Comparison of ENCODE assay signal across 8 mouse cellular contexts in genomic region chr10:81322444-81322843, GRCm38 (mm10). TPM values are rescaled to one million over a fixed set of nuclear protein-coding genes. Genes with fewer than 3 reads are reported as not detected.
DNase-seq lines count a peak whose midpoint lies in the region; ATAC-seq and TF ChIP-seq lines count a peak whose summit lies in the region.

No protein-coding gene starts in this region.

- H3K36me3 ChIP-seq in forebrain, embryonic 12.5 days (replicated peaks), result peaks cover 62% of the 10 kb centered on the region
- peaks cover 41% of the 10 kb centered on the region for H3K36me3 ChIP-seq in forebrain, embryonic 16.5 days (ENCODE audit: control insufficient read depth, insufficient read depth)
- H3K36me3 ChIP-seq in lung, embryonic 14.5 days (ENCODE audit: insufficient read depth), result peaks cover 68% of the 10 kb centered on the region
- peaks cover 69% of the 10 kb centered on the region for H3K36me3 ChIP-seq in embryonic facial prominence, embryonic 10.5 days (replicated peaks)
- peaks cover 49% of the 10 kb centered on the region for H3K36me3 ChIP-seq in liver, embryonic 14.5 days (replicated peaks; ENCODE audit: control insufficient read depth, insufficient read depth, low read depth)

- H3K4me1 ChIP-seq in forebrain, embryonic 12.5 days, result peaks cover 24% of the 10 kb centered on the region
- H3K4me1 ChIP-seq in forebrain, embryonic 16.5 days (replicated peaks; ENCODE audit: control insufficient read depth, insufficient read depth, low read length), result peaks cover 24% of the 10 kb centered on the region
- peaks cover 10% of the 10 kb centered on the region; the same call in 1 of the 2 replicates for H3K4me1 ChIP-seq in lung, embryonic 14.5 days (ENCODE audit: insufficient read depth)
- peaks cover 44% of the 10 kb centered on the region for H3K4me1 ChIP-seq in embryonic facial prominence, embryonic 10.5 days
- peaks cover 7 to 12% of the 10 kb centered on the region in 2 experiments for H3K4me1 ChIP-seq in liver, embryonic 14.5 days (replicated peaks; ENCODE audit: control insufficient read depth in 2 of 2, insufficient read depth in 2 of 2, low read length in 1 of 2)

- no peak overlapping the region; the same call in 1 of the 2 replicates for H3K4me2 ChIP-seq in forebrain, embryonic 12.5 days
- H3K4me2 ChIP-seq in forebrain, embryonic 16.5 days (ENCODE audit: low read length), result no peak overlapping the region
- H3K4me2 ChIP-seq in lung, embryonic 14.5 days, result peak overlapping the region; percentile 76
- peak overlapping the region; percentile 90 for H3K4me2 ChIP-seq in liver, embryonic 14.5 days (ENCODE audit: low read depth)

- WGBS in forebrain, embryonic 12.5 days, result 96% methylated on average over 27 of the region's 27 CpGs
- 95% methylated on average over 27 of the region's 27 CpGs for WGBS in forebrain, embryonic 16.5 days
- WGBS in lung, embryonic 14.5 days, result 91% methylated on average over 27 of the region's 27 CpGs
- 95% methylated on average over 27 of the region's 27 CpGs for WGBS in embryonic facial prominence, embryonic 10.5 days
- 91% methylated on average over 27 of the region's 27 CpGs for WGBS in liver, embryonic 14.5 days (ENCODE audit: insufficient replicate concordance)

- TF ChIP-seq CTCF in lung, embryonic 14.5 days (IDR thresholded peaks at IDR 0.05; ENCODE audit: low read depth), result no peak
- TF ChIP-seq CTCF in liver, embryonic 14.5 days (IDR thresholded peaks at IDR 0.05; ENCODE audit: low read depth), result no peak

- no peak for ATAC-seq in forebrain, embryonic 12.5 days (ENCODE audit: low FRiP score)
- no peak for ATAC-seq in forebrain, embryonic 16.5 days
- ATAC-seq in lung, embryonic 14.5 days (ENCODE audit: insufficient read depth), result no peak
- ATAC-seq in liver, embryonic 14.5 days (ENCODE audit: insufficient read depth), result no peak

- TF ChIP-seq EP300 in liver, embryonic 14.5 days (IDR thresholded peaks at IDR 0.05; ENCODE audit: low read depth), result no peak

- no peak overlapping the region for H3K9ac ChIP-seq in forebrain, embryonic 12.5 days
- no peak overlapping the region for H3K9ac ChIP-seq in forebrain, embryonic 16.5 days (replicated peaks; ENCODE audit: low read depth, low read length)
- no peak overlapping the region for H3K9ac ChIP-seq in lung, embryonic 14.5 days
- H3K9ac ChIP-seq in liver, embryonic 14.5 days (replicated peaks), result peak overlapping the region; percentile 75; the same call in 1 of the 2 replicates

- H3K4me3 ChIP-seq in forebrain, embryonic 12.5 days (replicated peaks), result peak overlapping the region; percentile 96
- H3K4me3 ChIP-seq in forebrain, embryonic 16.5 days (replicated peaks; ENCODE audit: low read length), result no peak overlapping the region
- H3K4me3 ChIP-seq in lung, embryonic 14.5 days (ENCODE audit: low read depth, low read length), result peak overlapping the region; percentile 98
- peak overlapping the region; percentile 87 for H3K4me3 ChIP-seq in embryonic facial prominence, embryonic 10.5 days
- peak overlapping the region; percentile 73 to 89; a peak in 3 of 4 replicates for H3K4me3 ChIP-seq in liver, embryonic 14.5 days (ENCODE audit: insufficient read depth in 1 of 2, low read depth in 2 of 2, low read length in 2 of 2)

- H3K9me3 ChIP-seq in forebrain, embryonic 12.5 days, result no peaks in the 10 kb centered on the region
- no peaks in the 10 kb centered on the region for H3K9me3 ChIP-seq in forebrain, embryonic 16.5 days (ENCODE audit: control insufficient read depth, low read length)
- H3K9me3 ChIP-seq in lung, embryonic 14.5 days (ENCODE audit: low read depth, low read length), result no peaks in the 10 kb centered on the region
- no peaks in the 10 kb centered on the region for H3K9me3 ChIP-seq in embryonic facial prominence, embryonic 10.5 days
- no peaks in the 10 kb centered on the region for H3K9me3 ChIP-seq in liver, embryonic 14.5 days (ENCODE audit: control insufficient read depth, low read length)

- no peaks in the 10 kb centered on the region for H3K27me3 ChIP-seq in forebrain, embryonic 12.5 days
- no peaks in the 10 kb centered on the region for H3K27me3 ChIP-seq in forebrain, embryonic 16.5 days (replicated peaks; ENCODE audit: control insufficient read depth, insufficient read depth, low read length)
- H3K27me3 ChIP-seq in lung, embryonic 14.5 days (ENCODE audit: insufficient read depth, low read length), result no peaks in the 10 kb centered on the region
- H3K27me3 ChIP-seq in embryonic facial prominence, embryonic 10.5 days (replicated peaks; ENCODE audit: low read depth, poor library complexity, severe bottlenecking), result no peaks in the 10 kb centered on the region
- H3K27me3 ChIP-seq in liver, embryonic 14.5 days (ENCODE audit: control insufficient read depth, insufficient read depth, low read length), result no peaks in the 10 kb centered on the region

- DNase-seq in lung, embryonic 14.5 days, result no peak
- DNase-seq in lung, postnatal 25 days (ENCODE audit: low spot score), result no peak
- no peak for DNase-seq in embryonic facial prominence, embryonic 10.5 days (ENCODE audit: low spot score)
- no peak for DNase-seq in liver, embryonic 14.5 days (ENCODE audit: low read depth in 3 of 3, low spot score in 3 of 3)
- no peak for DNase-seq in layer of hippocampus, adult 11-12 months (ENCODE audit: low spot score)
- no peak for DNase-seq in ovary, adult 18-20 months (ENCODE audit: low spot score)

- H3K27ac ChIP-seq in forebrain, embryonic 12.5 days, result no peak overlapping the region
- no peak overlapping the region for H3K27ac ChIP-seq in forebrain, embryonic 16.5 days (ENCODE audit: low read length)
- no peak overlapping the region for H3K27ac ChIP-seq in lung, embryonic 14.5 days (ENCODE audit: low read depth)
- no peak overlapping the region for H3K27ac ChIP-seq in embryonic facial prominence, embryonic 10.5 days (replicated peaks)
- no peak overlapping the region for H3K27ac ChIP-seq in liver, embryonic 14.5 days

RNA-seq across cellular contexts. Expression of gene Cactin, which starts 1.5 kb away (rescaled TPM):
- 60.8 and 61.8 TPM in 2 replicates for polyA plus RNA-seq in forebrain, embryonic 12.5 days (2016; fragmentation: Nextera tagmentation; extraction: Ambion mirVana)
- polyA plus RNA-seq in forebrain, embryonic 16.5 days (2015; fragmentation: Nextera tagmentation; extraction: Ambion mirVana), result 36.8 and 38.3 TPM in 2 replicates
- polyA plus RNA-seq in lung, embryonic 14.5 days (2014; fragmentation: Nextera tagmentation; extraction: Ambion mirVana), result 34.3 and 42.9 TPM in 2 replicates
- 52.3 and 54.3 TPM in 2 replicates for polyA plus RNA-seq in embryonic facial prominence, embryonic 10.5 days (2016; fragmentation: Nextera tagmentation; extraction: Ambion mirVana)
- polyA plus RNA-seq in liver, embryonic 14.5 days (2012; rRNA removed), result 20.8 and 24.3 TPM in 2 replicates
- polyA plus RNA-seq in liver, embryonic 14.5 days (2014; fragmentation: Nextera tagmentation; extraction: Ambion mirVana), result 12.1 and 16.6 TPM in 2 replicates

RNA-seq across cellular contexts. Expression of gene Tbxa2r, which starts 6.1 kb away (rescaled TPM):
- polyA plus RNA-seq in forebrain, embryonic 12.5 days (2016; fragmentation: Nextera tagmentation; extraction: Ambion mirVana), result 2.1 and 2.9 TPM in 2 replicates
- 3.6 and 4.9 TPM in 2 replicates for polyA plus RNA-seq in forebrain, embryonic 16.5 days (2015; fragmentation: Nextera tagmentation; extraction: Ambion mirVana)
- polyA plus RNA-seq in lung, embryonic 14.5 days (2014; fragmentation: Nextera tagmentation; extraction: Ambion mirVana), result 13.6 and 15.0 TPM in 2 replicates
- 3.1 and 3.6 TPM in 2 replicates for polyA plus RNA-seq in embryonic facial prominence, embryonic 10.5 days (2016; fragmentation: Nextera tagmentation; extraction: Ambion mirVana)
- polyA plus RNA-seq in liver, embryonic 14.5 days (2012; rRNA removed), result 2.4 and 3.1 TPM in 2 replicates
- polyA plus RNA-seq in liver, embryonic 14.5 days (2014; fragmentation: Nextera tagmentation; extraction: Ambion mirVana), result 1.9 and 3.3 TPM in 2 replicates

RNA-seq across cellular contexts. Expression of gene Gipc3, which starts 20.6 kb away (rescaled TPM):
- 0.08 TPM in 1 of 2 replicates, not detected in the other for polyA plus RNA-seq in forebrain, embryonic 12.5 days (2016; fragmentation: Nextera tagmentation; extraction: Ambion mirVana)
- not detected in 2 replicates for polyA plus RNA-seq in forebrain, embryonic 16.5 days (2015; fragmentation: Nextera tagmentation; extraction: Ambion mirVana)
- polyA plus RNA-seq in lung, embryonic 14.5 days (2014; fragmentation: Nextera tagmentation; extraction: Ambion mirVana), result 0.05 and 0.08 TPM in 2 replicates
- not detected in 2 replicates for polyA plus RNA-seq in embryonic facial prominence, embryonic 10.5 days (2016; fragmentation: Nextera tagmentation; extraction: Ambion mirVana)
- 0.01 TPM in 2 replicates for polyA plus RNA-seq in liver, embryonic 14.5 days (2012; rRNA removed)
- not detected in 2 replicates for polyA plus RNA-seq in liver, embryonic 14.5 days (2014; fragmentation: Nextera tagmentation; extraction: Ambion mirVana)

RNA-seq across cellular contexts. Expression of gene Hmg20b, which starts 27.8 kb away (rescaled TPM):
- 92.6 and 97.1 TPM in 2 replicates for polyA plus RNA-seq in forebrain, embryonic 12.5 days (2016; fragmentation: Nextera tagmentation; extraction: Ambion mirVana)
- polyA plus RNA-seq in forebrain, embryonic 16.5 days (2015; fragmentation: Nextera tagmentation; extraction: Ambion mirVana), result 33.4 and 34.2 TPM in 2 replicates
- polyA plus RNA-seq in lung, embryonic 14.5 days (2014; fragmentation: Nextera tagmentation; extraction: Ambion mirVana), result 98.7 and 105 TPM in 2 replicates
- polyA plus RNA-seq in embryonic facial prominence, embryonic 10.5 days (2016; fragmentation: Nextera tagmentation; extraction: Ambion mirVana), result 114 and 122 TPM in 2 replicates
- 20.6 and 24.9 TPM in 2 replicates for polyA plus RNA-seq in liver, embryonic 14.5 days (2012; rRNA removed)
- polyA plus RNA-seq in liver, embryonic 14.5 days (2014; fragmentation: Nextera tagmentation; extraction: Ambion mirVana), result 20.3 and 23.7 TPM in 2 replicates

RNA-seq across cellular contexts. Expression of gene Pip5k1c, which starts 29.7 kb away (rescaled TPM):
- 84.1 and 98.7 TPM in 2 replicates for polyA plus RNA-seq in forebrain, embryonic 12.5 days (2016; fragmentation: Nextera tagmentation; extraction: Ambion mirVana)
- 138 and 143 TPM in 2 replicates for polyA plus RNA-seq in forebrain, embryonic 16.5 days (2015; fragmentation: Nextera tagmentation; extraction: Ambion mirVana)
- polyA plus RNA-seq in lung, embryonic 14.5 days (2014; fragmentation: Nextera tagmentation; extraction: Ambion mirVana), result 50.8 and 58.6 TPM in 2 replicates
- 72.2 and 72.4 TPM in 2 replicates for polyA plus RNA-seq in embryonic facial prominence, embryonic 10.5 days (2016; fragmentation: Nextera tagmentation; extraction: Ambion mirVana)
- 12.8 and 13.1 TPM in 2 replicates for polyA plus RNA-seq in liver, embryonic 14.5 days (2012; rRNA removed)
- polyA plus RNA-seq in liver, embryonic 14.5 days (2014; fragmentation: Nextera tagmentation; extraction: Ambion mirVana), result 10.5 and 12.5 TPM in 2 replicates

Comparison
In these comparisons a context has a peak if more than half of its experiments do, and no peak if none do; other contexts are left out.
1. H3K4me2 ChIP-seq: peak in lung, embryonic 14.5 days (single experiment) and liver, embryonic 14.5 days (single experiment); none in forebrain, embryonic 12.5 days (single experiment) and forebrain, embryonic 16.5 days (single experiment).